Mouse (Mus musculus) forebrain, embryonic 16.5 days (tissue): Measurements from ENCODE around the gene Btg4. TPM values are rescaled to one million over a fixed set of nuclear protein-coding genes. Genes with fewer than 3 reads are reported as not detected.

Experiments used
- ATAC-seq: fragments of 200-750 bp; cut with Nextera tagmentation; 2 replicates; pipeline ENCODE4 v1.8.0; 2017; ENCODE audit warnings: mild to moderate bottlenecking, moderate library complexity
- H3K27ac ChIP-seq: fragments of 300-500 bp; sonication (generic); 2 replicates; pipeline ENCODE4 v1.5.1; 2014; ENCODE audit warnings: low read length, control low read depth
- H3K27me3 ChIP-seq: fragments of 300-500 bp; sonication (generic); replicated peaks from 2 replicates; pipeline ENCODE4 v1.6.1; 2014; ENCODE audit warnings: low read length; ENCODE audit not compliant: control insufficient read depth, insufficient read depth
- H3K36me3 ChIP-seq: fragments of 300-500 bp; sonication (generic); 2 replicates; pipeline ENCODE4 v1.6.1; 2014; ENCODE audit not compliant: control insufficient read depth, insufficient read depth
- H3K4me1 ChIP-seq: fragments of 300-500 bp; sonication (generic); replicated peaks from 2 replicates; pipeline ENCODE4 v1.6.1; 2014; ENCODE audit warnings: low read length; ENCODE audit not compliant: control insufficient read depth, insufficient read depth
- H3K4me2 ChIP-seq: fragments of 300-500 bp; sonication (generic); 2 replicates; pipeline ENCODE4 v1.6.1; 2014; ENCODE audit warnings: mild to moderate bottlenecking, low read length, control low read depth
- H3K4me3 ChIP-seq: fragments of 300-500 bp; sonication (generic); replicated peaks from 2 replicates; pipeline ENCODE4 v1.5.1; 2014; ENCODE audit warnings: mild to moderate bottlenecking, low read length, control low read depth
- H3K9ac ChIP-seq: fragments of 300-500 bp; sonication (generic); replicated peaks from 2 replicates; pipeline ENCODE4 v1.6.1; 2014; ENCODE audit warnings: low read depth, low read length, control low read depth
- H3K9me3 ChIP-seq: fragments of 300-500 bp; sonication (generic); 2 replicates; pipeline ENCODE4 v1.6.1; 2016; ENCODE audit warnings: low read length; ENCODE audit not compliant: control insufficient read depth
- WGBS: fragments of 180-500 bp; shearing (Covaris S2); extraction: QIAGEN DNeasy Blood & Tissue Kit; methylation state at CpG from one replicate; pipeline ENCODE4 v1.1.7; 2014; 5-methylcytosine and 5-hydroxymethylcytosine counted together
- polyA plus RNA-seq: library from polyadenylated mRNA; unstranded; fragments of >200 nt; fragmentation: Nextera tagmentation; extraction: Ambion mirVana; gene quantifications from 2 replicates; pipeline ENCODE4 v1.2.1, GENCODE M21; 2015

Gene Btg4
- polyA plus RNA-seq: not detected in 2 replicates

DNA sequence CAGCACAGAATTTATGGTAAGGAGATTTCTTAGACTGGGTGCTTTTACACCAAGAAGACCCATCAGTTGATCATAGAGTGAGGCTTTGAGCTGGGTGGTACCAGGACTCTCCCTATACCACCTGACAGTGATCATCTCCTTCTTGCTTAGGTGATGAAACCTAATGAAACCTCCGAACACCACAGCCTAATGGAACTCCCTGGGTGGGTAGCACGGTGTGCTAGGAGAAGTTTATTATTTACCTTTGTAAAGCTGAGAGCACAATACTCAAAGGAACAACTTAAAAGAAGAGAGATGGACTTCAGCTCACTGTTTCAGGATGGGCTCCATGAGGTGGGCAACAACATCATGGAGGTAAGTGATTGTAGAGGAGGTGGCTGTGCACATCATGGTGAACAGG lies at the start of gene Btg4:
Gene Btg4 (plus strand): TSS at position 301 of the 400 bp plus-strand sequence.
- no peak for ATAC-seq
- H3K36me3 ChIP-seq: no peaks in the 10 kb centered on the region
- H3K4me2 ChIP-seq: no peak within 1 kb of the TSS
- H3K27me3 ChIP-seq: no peaks in the 10 kb centered on the region
- no peak within 1 kb of the TSS for H3K27ac ChIP-seq
- no peak within 1 kb of the TSS for H3K4me3 ChIP-seq
- no peaks in the 10 kb centered on the region for H3K9me3 ChIP-seq
- H3K9ac ChIP-seq: no peak within 1 kb of the TSS
- H3K4me1 ChIP-seq: no peaks in the 10 kb centered on the region
- 89% methylated on average over 2 of the region's 2 CpGs for WGBS

DNA sequence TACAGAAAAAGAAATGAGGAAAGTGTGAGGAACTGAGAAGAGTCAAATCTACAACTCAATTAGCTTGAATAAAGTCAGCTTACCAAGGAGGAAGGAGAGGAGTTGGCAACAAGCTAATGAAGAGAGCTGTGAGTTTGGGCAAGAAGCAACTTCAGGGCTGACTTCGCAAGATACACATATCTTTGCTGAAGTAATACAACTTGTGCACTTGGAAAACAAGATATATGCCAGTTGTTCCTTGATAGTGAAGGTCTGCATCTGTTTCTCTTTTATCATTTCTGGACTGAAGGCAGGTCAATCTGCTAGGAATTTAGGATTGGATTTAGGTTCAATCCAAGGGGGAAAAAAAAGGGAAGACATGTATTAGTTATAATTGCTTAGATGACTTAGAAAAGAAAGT lies 47.1 kb upstream of the Btg4 start:
- Histone ChIP-seq H3K9me3 (no peaks in the 10 kb centered on the region), H3K27ac (no peak overlapping the region), H3K27me3 (no peaks in the 10 kb centered on the region), H3K9ac (no peak overlapping the region), H3K4me1 (peaks cover 5% of the 10 kb centered on the region), H3K4me2 (no peak overlapping the region), H3K36me3 (no peaks in the 10 kb centered on the region), H3K4me3 (no peak overlapping the region)
- ATAC-seq: no peak
- WGBS: 93% methylated on average over 1 of the region's 1 CpGs

DNA sequence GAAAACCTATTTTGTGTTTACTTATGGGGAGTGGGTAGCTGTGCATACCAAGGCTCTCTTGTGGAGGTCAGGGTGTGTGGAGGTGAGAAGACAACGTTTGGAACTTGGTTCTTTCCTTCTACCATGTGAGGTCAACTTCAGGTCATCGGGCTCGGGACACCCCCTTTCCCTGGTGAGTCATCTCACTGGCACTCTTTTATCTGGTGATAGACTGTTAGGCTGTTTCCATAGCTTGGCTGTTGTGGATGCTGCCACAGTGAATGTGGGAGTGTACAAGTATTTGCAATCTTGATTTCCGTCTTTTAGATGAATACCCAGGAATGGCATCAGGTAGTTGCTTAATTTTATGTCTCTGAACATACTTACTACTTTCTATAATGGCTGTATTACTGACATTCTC lies 45.0 kb upstream of the Btg4 start:
- Histone ChIP-seq H3K9me3 (no peaks in the 10 kb centered on the region), H3K4me3 (no peak overlapping the region), H3K9ac (no peak overlapping the region), H3K36me3 (no peaks in the 10 kb centered on the region), H3K4me2 (no peak overlapping the region), H3K27ac (no peak overlapping the region), H3K27me3 (no peaks in the 10 kb centered on the region), H3K4me1 (no peaks in the 10 kb centered on the region)
- ATAC-seq: no peak
- 65% methylated on average over 4 of the region's 4 CpGs for WGBS

DNA sequence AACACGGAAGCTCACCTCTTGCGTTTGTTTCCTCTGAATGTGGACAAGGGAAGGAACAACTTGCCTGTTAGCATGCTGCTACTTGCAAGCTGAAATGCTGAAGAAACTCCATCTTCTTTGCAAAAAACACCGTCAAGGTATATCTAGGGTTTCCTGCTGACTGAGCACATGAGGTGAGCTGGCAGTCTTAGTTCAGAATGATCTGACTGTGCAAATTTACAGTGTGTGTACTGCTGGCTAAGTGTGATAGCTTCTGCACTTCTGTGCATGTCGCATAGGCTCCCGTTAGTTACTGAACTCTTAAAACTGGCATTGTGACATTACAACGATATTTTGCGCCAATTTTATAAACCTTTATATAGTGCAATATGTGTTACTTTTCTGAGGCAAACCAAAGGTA lies 41.0 kb upstream of the Btg4 start:
- H3K9me3 ChIP-seq: no peaks in the 10 kb centered on the region
- H3K4me1 ChIP-seq: no peaks in the 10 kb centered on the region
- H3K36me3 ChIP-seq: no peaks in the 10 kb centered on the region
- H3K4me3 ChIP-seq: no peak overlapping the region
- no peak overlapping the region for H3K4me2 ChIP-seq
- ATAC-seq: no peak
- no peak overlapping the region for H3K27ac ChIP-seq
- no peaks in the 10 kb centered on the region for H3K27me3 ChIP-seq
- H3K9ac ChIP-seq: no peak overlapping the region
- WGBS: 83% methylated on average over 7 of the region's 7 CpGs

DNA sequence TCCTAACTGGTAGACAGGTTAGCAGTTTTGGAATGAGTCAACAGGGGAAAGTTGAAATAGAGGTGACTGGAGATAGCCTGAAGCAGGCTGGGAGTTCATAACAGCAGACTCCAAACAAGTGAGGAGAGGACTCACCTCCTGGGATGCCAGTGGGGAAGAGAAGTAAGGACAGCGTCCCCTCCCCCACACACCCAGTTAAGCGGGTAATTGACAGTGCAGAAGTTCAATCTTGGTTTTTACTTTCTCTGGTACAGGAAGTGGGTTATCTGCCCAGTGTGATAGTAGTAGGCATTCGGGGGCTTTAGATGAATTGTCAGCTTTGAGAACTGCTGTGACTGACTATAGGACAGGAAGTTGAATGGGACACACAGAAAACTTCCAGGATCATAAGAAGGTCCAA lies 40.4 kb upstream of the Btg4 start:
- H3K27me3 ChIP-seq: no peaks in the 10 kb centered on the region
- H3K9ac ChIP-seq: no peak overlapping the region
- H3K4me3 ChIP-seq: no peak overlapping the region
- 77% methylated on average over 3 of the region's 3 CpGs for WGBS
- H3K36me3 ChIP-seq: no peaks in the 10 kb centered on the region
- H3K9me3 ChIP-seq: no peaks in the 10 kb centered on the region
- H3K27ac ChIP-seq: no peak overlapping the region
- no peak overlapping the region for H3K4me2 ChIP-seq
- no peaks in the 10 kb centered on the region for H3K4me1 ChIP-seq
- ATAC-seq: no peak

DNA sequence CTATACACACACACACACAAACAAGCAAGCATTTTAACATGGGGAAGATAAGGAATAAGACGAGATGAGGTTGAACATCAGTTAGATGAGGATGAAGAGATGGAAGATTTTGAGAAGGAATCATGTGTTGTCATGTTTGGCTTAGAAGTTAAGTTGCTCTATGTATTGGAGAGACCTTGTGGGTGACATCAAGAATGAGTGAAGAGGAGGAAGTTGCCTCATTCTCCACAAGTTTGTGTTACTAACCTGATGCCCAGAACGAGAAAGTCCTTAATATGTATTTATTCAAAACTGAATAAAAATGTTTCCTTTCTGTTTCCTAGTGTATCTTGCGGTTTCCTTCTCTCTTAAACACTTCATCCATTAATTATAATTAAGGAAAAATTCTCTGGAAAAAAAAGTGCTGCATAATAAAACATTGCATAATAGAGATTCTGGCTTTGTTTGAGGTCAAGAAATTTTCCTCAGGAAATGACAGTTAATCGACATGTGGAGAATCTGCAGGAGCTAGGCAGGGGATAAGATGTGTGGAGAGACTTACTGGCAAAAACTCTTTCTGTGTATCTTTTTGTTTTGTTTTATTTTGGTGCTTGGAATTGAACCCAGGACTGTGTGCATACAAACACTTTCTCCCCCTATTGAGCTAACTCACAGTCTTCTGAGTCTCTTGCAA lies 39.4 kb upstream of the Btg4 start:
- no peak overlapping the region for H3K4me2 ChIP-seq
- no peaks in the 10 kb centered on the region for H3K4me1 ChIP-seq
- no peak overlapping the region for H3K4me3 ChIP-seq
- H3K9me3 ChIP-seq: no peaks in the 10 kb centered on the region
- H3K9ac ChIP-seq: no peak overlapping the region
- WGBS: 85% methylated on average over 4 of the region's 4 CpGs
- no peaks in the 10 kb centered on the region for H3K27me3 ChIP-seq
- H3K27ac ChIP-seq: no peak overlapping the region
- ATAC-seq: no peak
- no peaks in the 10 kb centered on the region for H3K36me3 ChIP-seq

DNA sequence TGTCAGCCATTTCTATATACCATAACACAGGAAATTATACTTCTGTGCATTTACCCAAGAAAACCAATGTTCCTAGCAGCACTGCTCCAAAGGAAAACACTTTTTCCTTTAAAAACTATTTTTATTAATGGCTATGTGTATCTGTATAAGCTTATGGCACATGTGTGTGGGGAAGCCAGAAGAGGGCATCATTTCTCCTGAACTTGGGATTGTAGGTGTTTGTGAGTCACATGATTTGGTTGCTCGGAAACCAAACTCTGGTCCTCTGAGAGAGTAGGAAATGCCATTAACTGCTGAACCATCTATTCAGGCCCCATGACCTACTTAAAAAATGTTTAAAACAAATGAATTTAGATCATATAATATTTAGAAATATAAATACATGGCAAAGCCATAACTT lies 33.7 kb upstream of the Btg4 start:
- no peaks in the 10 kb centered on the region for H3K27me3 ChIP-seq
- no peak overlapping the region for H3K9ac ChIP-seq
- no peaks in the 10 kb centered on the region for H3K4me1 ChIP-seq
- H3K9me3 ChIP-seq: no peaks in the 10 kb centered on the region
- H3K4me2 ChIP-seq: no peak overlapping the region
- 63% methylated on average over 1 of the region's 1 CpGs for WGBS
- no peak for ATAC-seq
- no peaks in the 10 kb centered on the region for H3K36me3 ChIP-seq
- no peak overlapping the region for H3K27ac ChIP-seq
- no peak overlapping the region for H3K4me3 ChIP-seq

DNA sequence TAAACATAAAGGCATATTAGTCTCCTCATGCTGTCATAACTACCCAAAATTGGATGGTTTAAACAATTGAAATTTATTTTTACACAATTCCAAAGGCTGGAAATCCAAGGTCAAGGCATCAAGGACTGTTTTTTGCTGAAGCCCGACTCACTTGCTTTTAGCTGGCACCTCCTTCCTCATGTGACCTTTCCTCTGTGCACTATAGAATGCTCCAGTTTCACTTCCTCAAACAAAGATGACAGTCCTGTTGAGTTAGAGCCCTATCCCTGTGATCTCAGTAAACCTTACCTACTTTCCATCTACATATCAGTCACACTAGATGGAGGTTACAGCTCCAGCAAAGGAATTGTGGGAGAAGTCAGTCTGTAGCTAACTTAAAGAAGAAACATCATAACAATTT lies 30.6 kb upstream of the Btg4 start:
- WGBS: 52% methylated on average over 1 of the region's 1 CpGs
- no peak for ATAC-seq
- no peak overlapping the region for H3K4me2 ChIP-seq
- H3K27me3 ChIP-seq: no peaks in the 10 kb centered on the region
- H3K4me1 ChIP-seq: no peaks in the 10 kb centered on the region
- no peaks in the 10 kb centered on the region for H3K9me3 ChIP-seq
- H3K9ac ChIP-seq: no peak overlapping the region
- H3K4me3 ChIP-seq: no peak overlapping the region
- no peak overlapping the region for H3K27ac ChIP-seq
- H3K36me3 ChIP-seq: no peaks in the 10 kb centered on the region

DNA sequence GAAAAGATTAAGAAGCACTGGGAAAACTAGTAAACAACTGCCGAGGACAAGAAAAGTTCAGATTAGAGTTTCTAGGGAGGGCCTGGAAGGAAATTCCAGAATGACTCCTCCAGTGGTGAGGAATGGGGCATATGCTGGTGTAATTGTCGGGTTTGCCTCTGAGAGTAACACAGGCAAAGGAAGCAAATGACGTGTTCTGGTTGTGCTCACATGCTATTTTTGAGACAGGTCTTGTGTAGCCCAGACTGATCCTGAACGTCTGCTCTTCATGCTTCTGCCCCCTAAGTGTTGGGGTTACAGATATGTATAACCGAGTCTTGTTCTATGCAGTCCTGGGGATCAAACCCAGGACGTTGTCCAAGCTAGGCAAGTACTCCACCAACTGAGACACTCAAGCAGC lies 29.1 kb upstream of the Btg4 start:
- no peak for ATAC-seq
- no peaks in the 10 kb centered on the region for H3K36me3 ChIP-seq
- no peak overlapping the region for H3K27ac ChIP-seq
- H3K4me3 ChIP-seq: no peak overlapping the region
- H3K9ac ChIP-seq: no peak overlapping the region
- no peaks in the 10 kb centered on the region for H3K4me1 ChIP-seq
- no peaks in the 10 kb centered on the region for H3K9me3 ChIP-seq
- H3K27me3 ChIP-seq: no peaks in the 10 kb centered on the region
- WGBS: 76% methylated on average over 6 of the region's 6 CpGs
- H3K4me2 ChIP-seq: no peak overlapping the region

DNA sequence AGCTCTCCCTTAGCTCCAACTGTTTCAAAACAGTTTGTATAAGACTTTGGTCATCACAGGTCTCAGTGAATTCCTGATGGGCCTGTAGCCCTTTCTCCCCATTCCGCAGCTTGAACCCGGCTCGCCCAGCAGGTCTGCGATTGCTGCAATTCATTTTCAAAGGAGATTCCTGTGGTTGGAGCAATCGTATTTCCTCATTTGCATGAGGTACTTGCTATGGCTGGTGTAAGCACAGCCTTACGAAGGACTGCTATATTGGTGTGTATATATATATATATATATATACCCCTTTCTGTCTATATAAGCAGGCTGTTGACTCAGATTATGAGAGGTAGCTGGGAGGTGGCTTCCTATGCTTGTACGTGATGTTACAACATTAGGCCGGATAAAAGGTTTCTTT lies 28.4 kb upstream of the Btg4 start:
- WGBS: 77% methylated on average over 8 of the region's 8 CpGs
- Histone ChIP-seq H3K4me2 (no peak overlapping the region), H3K4me1 (no peaks in the 10 kb centered on the region), H3K4me3 (no peak overlapping the region), H3K27me3 (no peaks in the 10 kb centered on the region), H3K27ac (no peak overlapping the region), H3K9me3 (no peaks in the 10 kb centered on the region), H3K9ac (no peak overlapping the region), H3K36me3 (no peaks in the 10 kb centered on the region)
- no peak for ATAC-seq
